Mouse (Mus musculus): Measurements from ENCODE around the gene Cryzl1. TPM values are rescaled to one million over a fixed set of nuclear protein-coding genes. Genes with fewer than 3 reads are reported as not detected.

Gene Cryzl1
- total RNA-seq, 2 experiments from 2014 or later, result 69.6 to 79.6 TPM

DNA sequence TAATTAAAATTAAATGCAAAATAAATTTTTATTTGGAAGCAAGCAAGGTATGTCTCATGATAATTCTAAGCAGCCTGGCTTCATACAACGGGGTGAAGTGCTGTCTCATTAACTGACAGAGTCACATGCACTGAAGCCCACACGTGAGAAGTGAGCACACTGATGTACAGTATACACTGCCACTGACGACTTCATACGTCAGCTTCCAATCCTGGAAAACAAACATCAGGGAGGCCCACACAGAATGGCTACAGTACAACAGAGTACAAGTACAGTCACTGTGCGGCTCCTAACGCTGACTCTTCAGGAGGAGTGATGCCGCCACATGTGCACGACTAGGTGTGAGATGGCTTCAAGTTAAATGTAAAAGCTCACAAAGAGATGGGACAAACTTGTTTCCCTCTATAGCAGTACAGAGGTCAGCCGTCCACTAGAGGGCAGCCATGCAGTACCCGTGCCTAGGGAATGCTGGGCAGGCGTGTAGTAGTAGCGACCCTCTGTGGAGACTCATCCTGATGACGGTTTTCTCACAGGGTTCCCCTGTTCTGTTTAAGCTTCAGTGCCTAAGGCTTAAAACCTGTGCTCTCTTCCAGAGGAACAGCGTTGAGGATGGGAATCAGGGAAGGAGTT is 34.2 kb downstream of the Cryzl1 start:
- ATAC-seq (replicated peaks; ENCODE audit: low FRiP score, poor library complexity, severe bottlenecking), result peak; percentile 92

DNA sequence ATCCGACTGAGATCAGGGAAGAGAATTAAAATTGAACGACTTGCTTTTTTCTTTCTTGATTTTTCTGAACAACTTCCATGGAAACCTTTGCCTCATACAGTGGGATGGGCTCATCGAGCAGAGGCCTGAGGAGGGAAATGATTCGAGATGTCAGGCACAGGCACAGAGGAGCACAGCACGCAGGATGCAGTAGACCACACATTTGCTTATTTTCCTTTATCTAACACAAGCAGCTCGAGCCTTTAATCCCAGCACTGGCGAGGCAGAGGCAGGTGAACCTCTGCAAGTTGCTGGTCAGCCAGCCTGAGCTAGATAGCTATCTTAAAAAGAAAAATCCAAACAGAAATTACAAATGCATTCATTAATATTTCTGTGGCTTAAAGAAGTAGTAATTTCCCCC is 39.0 kb downstream of the Cryzl1 start:
- 0 out of 2 replicates have a peak, but pooled peaks have one; percentile 39 for ATAC-seq (replicated peaks; ENCODE audit: low FRiP score, poor library complexity, severe bottlenecking)

DNA sequence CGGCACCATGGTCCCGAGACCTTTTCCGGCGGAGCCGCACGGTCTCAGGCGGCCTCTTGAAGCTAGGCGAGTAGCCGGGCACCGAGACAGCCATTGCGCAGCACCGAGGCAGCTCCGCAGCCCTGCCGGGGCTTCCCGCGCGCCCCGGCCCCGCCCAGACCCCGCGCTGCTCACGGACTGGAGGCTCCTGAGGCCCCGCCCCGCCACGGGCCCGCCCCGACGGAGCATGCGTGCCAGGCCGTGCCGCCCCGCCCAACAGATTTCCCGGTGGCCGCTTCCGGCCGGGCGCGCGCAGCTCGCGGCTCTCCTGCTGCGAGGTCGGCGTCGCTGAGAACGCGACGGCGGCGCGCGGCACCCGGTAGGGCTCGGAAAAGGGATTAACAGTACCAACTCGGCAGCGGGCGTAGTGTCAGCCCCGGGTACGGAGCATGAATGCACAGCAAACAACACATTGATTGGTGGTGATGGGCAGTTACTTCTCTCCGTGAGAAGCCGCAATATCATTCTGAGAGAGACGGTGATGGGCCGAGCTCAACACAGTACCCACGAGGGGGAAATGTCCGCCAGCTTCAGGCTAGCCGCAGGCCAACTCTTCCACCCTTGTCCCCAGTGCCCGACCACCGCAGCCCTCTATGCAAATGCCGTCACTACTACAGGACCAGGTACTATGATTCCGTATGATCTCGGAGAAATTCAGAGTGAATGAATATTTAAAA is 40.0 kb downstream of the Cryzl1 start, which contains the start of gene Donson:
Gene Donson, minus strand, starts transcription at position 152 of the 716 bp plus-strand sequence.
- ATAC-seq (replicated peaks; ENCODE audit: low FRiP score, poor library complexity, severe bottlenecking), result peak; percentile 87

DNA sequence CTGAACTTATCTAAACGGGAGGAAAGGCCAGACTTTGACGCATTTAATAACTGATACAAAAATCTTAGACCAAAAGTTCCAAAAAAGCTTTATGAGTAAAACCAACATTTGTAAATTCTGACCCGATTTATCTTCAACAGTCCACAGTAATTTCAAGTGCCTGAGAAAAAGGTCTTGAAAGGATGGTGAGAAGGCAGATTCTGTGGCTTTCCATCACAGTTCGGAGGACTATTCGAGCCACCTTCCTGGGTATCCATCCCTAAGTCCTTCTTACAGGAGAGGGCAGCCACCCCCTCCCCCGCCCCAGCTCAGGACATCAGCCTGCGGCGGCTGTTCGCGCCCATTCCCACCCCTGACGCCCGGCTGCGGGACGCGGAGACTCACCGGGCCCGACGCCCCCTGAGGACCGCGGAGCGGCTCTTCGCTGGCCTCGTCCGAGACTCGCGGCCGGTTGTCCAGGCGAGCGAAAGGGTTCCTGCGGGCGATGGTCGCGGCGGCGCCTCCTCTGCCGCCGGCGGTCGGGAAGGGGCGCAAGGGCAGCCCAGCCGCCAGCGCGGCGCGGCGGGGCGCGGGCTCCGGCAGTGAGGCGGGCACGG is 40.7 kb downstream of the Cryzl1 start:
- peak; percentile 8; the same call in 1 of the 2 replicates for ATAC-seq (replicated peaks; ENCODE audit: low FRiP score, poor library complexity, severe bottlenecking)

DNA sequence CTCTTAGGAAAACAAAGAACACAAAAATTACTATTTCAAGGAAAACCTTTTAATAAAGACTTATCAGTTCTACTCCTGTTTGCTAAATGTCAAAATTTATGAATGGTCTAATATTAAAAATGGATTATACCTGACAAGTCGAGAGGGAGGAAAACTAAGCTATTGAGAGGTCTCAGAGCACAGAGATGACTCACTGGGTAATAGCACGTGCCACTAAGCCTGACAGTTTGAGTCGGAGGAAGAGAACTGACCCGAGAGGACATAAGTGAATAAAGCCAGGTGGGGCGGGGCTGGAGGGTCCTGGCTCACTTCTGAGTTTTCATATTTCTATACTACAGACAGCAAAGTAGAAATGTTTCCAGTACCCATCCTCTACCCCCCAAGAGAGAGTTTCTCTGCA is 42.4 kb downstream of the Cryzl1 start:
- no peak for ATAC-seq (replicated peaks; ENCODE audit: low FRiP score, poor library complexity, severe bottlenecking)

DNA sequence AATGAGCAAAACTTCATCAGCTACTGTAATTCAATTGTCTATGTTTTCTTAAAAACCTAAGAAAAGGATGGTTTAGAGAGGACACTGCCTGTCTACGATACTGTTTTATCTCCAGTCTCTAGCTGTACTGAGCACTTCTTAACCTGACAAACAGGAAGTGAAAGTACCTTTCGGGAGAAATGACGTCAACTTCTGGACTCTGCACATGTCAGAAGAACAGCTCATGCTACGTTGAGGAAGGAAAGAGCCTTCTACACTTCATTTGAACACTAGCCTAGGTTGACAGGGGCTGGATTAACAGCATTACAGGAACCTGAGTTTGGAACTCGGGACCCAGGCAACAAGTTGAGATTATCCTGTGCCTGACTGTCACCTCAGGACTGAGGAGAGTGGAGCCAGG is 43.2 kb downstream of the Cryzl1 start:
- no peak for ATAC-seq (replicated peaks; ENCODE audit: low FRiP score, poor library complexity, severe bottlenecking)

DNA sequence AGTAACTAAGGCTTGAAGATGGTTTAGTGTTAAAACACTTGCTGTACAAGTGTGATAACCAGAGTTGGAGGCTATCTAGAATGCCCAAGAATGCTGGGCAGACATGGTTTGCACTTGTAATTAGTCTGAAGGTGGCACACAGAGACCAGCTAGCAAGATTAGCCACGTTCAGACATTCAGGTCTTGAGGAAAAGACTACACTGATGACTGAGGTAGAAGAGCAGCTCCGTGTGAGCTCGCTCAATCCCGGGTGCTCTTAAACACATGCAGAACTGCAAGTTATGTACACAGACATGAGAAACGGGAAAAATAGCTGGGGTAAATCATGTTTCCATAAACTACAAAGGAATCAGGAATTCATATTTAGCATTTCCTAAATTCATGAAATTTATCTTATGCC is 48.1 kb downstream of the Cryzl1 start:
- no peak for ATAC-seq (replicated peaks; ENCODE audit: low FRiP score, poor library complexity, severe bottlenecking)

DNA sequence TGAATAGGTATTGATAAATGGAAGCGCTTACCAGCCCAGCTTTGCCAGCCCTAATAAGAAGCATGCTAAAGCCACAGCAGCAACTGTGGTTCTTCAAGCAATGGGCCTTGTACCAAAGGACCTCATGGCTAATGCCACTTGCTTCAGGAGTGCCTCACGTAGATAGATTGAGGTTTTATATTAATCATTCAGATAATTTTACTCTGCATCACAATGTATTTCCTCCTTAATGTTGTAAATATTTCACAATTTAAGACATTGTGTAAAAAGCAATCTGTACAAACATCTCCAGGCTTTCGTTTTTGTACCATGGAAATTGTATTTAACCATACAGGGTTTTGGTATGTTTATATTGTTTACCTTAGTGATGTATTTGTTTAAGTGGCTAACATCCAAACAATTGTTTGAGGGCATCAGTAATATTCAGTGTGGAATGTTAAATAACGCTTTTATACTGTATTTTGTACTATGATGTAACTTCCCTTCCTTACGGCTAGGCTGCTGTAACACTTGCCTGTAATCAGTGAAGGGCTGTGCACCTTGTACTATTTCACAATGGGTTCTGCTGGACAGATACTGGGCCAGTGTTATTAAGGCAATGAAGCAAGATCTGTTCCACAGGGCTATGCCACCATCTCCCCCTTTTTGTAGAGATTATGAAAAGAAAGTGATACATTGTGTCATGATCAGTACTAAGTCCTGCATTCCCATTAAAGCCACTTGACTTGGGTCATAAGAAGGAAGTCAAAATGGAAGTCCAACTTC is 50.4 kb downstream of the Cryzl1 start:
- ATAC-seq (replicated peaks; ENCODE audit: low FRiP score, poor library complexity, severe bottlenecking), result no peak

DNA sequence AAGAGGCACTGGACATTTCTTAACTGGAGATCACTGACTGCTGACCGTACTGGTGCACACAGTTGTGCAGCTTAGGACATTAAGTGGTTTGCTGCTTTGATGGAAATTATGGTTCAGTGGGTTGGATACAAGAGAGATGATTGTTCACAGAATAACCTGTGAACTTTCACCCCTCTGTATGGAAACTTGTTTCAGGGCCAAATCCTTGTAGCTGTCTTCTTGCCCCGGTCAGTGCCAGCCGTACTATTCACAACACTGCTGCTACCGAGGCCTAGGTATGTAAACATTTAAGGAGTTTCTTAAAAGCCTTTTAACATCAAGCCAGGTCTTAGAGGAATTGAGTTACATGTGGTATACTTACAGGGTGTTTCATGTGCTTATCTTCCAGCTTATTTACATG is 54.3 kb downstream of the Cryzl1 start:
- no peak for ATAC-seq (replicated peaks; ENCODE audit: low FRiP score, poor library complexity, severe bottlenecking)

DNA sequence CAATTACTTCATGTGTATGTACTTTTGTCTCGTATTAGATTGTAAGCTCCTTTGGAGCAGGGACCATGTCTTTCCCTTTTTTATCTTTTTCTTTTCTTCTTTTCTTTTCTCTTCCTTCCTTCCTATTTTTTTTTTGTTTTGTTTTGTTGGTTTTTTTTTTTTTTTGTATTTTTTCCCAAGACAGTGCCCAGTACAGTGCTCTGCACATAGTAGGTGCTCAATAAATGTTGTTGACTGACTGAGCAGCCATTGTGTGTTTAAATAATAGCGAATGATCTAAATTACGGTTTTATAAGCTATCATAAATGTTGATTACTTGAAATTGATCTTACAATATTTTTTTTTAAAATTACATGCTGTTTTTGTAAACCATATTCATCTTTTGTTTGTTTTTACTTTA is 65.0 kb downstream of the Cryzl1 start:
- ATAC-seq (replicated peaks; ENCODE audit: low FRiP score, poor library complexity, severe bottlenecking), result no peak

DNA sequence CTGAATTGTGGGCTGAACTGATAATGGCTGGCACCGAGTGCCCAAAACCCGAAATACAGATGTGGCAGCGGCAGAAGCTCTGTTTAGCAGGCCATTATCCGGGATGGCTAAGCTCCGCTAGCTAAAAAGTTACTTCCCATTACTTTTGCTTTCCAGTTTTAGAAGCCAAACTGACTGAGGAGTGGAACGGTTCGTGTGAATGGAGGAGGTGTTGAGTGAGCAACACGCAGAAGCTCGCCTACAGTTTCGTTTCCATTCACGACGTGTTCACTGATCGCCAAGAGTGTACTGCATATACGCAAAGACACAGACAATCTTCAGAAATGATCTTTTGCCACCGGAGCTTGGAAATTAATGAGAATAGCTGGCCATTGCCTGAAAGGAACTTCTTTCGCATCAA is 66.4 kb downstream of the Cryzl1 start:
- no peak for ATAC-seq (replicated peaks; ENCODE audit: low FRiP score, poor library complexity, severe bottlenecking)

DNA sequence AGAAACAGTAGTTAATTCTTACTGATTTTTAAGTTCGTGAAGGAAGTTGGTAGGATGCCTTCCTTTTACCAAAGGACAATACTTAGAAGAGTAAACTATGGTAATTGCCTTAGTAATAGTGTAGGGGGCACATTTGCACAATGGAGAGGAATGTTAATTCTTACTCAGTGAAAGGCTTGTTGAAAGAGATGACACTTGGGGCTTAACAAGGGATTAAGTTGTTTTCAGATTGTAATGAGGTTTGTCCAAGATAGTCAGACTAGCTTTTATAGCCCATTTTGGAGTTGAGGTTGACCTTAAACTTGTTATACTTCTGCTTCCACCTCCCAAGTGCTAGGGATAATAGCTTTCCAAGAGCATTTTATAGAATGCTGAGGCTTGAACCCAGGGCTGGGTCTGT is 67.4 kb downstream of the Cryzl1 start:
- ATAC-seq (replicated peaks; ENCODE audit: low FRiP score, poor library complexity, severe bottlenecking), result no peak

DNA sequence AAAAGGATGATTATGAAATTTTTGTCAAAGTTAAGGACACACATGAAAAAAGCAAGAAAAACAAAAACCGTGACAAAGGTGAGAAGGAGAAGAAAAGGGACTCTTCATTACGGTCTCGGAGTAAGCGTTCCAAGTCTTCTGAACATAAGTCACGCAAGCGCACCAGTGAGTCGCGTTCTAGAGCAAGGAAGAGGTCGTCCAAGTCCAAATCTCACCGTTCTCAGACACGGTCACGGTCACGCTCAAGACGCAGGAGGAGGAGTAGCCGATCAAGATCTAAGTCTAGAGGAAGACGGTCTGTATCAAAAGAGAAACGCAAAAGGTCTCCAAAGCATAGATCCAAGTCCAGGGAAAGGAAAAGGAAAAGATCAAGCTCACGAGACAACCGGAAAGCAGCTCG is 69.0 kb downstream of the Cryzl1 start:
- no peak for ATAC-seq (replicated peaks; ENCODE audit: low FRiP score, poor library complexity, severe bottlenecking)

DNA sequence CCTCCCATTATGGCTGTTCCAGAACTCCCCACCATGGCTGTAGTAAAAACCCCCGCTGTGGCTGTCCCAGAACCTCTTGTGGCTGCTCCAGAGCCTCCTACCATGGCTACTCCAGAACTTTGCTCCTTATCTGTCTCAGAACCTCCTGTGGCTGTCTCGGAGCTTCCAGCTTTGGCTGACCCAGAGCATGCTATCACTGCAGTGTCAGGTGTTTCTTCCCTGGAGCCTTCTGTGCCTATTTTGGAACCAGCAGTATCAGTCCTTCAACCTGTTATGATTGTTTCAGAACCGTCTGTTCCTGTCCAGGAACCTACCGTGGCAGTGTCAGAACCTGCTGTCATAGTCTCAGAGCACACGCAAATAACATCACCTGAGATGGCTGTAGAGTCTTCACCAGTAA is 70.3 kb downstream of the Cryzl1 start:
- ATAC-seq (replicated peaks; ENCODE audit: low FRiP score, poor library complexity, severe bottlenecking), result no peak

DNA sequence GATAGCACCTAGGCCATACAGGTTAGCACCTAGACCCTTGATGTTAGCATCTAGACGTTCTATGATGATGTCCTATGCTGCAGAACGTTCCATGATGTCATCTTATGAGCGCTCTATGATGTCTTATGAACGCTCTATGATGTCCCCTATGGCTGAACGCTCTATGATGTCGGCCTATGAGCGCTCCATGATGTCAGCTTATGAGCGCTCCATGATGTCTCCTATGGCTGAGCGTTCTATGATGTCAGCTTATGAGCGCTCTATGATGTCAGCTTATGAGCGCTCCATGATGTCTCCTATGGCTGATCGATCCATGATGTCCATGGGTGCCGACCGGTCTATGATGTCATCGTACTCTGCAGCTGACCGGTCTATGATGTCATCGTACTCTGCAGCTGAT is 71.5 kb downstream of the Cryzl1 start:
- no peak for ATAC-seq (replicated peaks; ENCODE audit: low FRiP score, poor library complexity, severe bottlenecking)

DNA sequence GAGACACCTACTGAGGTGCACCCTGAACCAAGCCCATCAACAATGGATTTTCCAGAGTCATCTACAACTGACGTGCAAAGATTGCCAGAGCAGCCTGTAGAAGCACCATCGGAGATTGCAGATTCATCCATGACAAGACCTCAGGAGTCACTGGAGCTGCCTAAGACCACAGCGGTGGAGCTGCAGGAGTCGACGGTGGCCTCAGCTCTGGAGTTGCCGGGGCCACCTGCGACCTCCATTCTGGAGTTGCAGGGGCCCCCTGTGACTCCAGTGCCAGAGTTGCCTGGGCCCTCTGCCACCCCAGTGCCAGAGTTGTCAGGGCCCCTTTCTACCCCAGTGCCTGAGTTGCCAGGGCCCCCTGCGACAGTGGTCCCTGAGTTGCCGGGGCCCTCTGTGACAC is 73.5 kb downstream of the Cryzl1 start:
- ATAC-seq (replicated peaks; ENCODE audit: low FRiP score, poor library complexity, severe bottlenecking), result no peak

DNA sequence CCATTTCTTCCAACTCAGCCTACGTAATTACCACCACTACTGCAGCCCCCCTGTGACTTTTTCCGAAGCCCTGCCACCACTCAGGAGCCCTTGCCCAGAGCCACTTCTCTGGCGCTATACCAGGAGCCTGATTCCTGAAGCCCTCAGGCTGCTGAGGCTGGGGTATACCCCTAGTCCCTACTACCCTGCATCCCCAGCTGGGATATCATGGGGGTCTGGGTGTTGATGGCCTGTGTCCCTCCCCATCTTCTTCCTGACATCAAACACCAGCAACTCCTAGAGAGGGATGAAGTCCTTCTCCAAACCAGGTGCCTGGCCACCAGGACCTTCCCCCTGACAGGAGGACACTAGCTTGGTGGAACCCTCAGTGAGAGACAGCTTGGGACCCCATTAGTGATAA is 76.6 kb downstream of the Cryzl1 start:
- ATAC-seq (replicated peaks; ENCODE audit: low FRiP score, poor library complexity, severe bottlenecking), result no peak

DNA sequence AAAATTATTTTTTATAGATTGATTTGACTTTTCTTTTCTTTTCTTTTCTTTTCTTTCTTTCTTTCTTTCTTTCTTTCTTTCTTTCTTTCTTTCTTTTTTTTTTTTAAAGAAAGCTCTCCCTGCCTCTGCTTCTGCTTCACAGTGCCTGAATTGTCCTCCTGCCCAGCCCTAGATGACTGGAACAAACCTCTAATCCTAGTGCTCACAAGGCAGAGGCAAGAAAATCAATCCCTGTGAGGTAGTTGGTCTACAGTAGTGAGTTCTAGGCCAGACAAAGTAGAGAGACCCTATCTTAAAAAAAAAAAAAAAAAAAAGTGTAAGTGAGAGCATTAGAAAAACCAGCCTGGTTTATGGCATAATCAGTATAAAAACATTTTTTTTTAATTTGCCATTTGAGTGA is 79.0 kb downstream of the Cryzl1 start:
- ATAC-seq (replicated peaks; ENCODE audit: low FRiP score, poor library complexity, severe bottlenecking), result no peak

DNA sequence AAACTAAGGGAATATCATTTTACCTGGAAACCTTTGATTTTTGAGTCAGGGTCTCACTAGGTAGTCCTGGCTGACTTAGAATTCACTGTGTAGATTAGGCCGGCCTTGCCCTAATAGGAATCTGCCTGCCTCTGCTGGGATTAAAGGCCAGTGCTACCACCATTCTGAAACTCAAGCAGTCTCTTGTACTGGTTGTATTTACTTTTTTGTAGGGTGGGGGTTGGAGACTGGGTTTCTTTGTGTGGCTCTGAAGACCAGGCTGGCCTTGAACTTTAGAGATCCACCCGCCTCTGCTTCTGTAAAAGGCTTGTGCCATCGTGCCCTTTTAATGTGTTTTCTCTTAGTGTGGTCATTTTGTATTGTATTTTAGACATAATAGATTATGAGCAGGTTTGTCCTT is 79.5 kb downstream of the Cryzl1 start:
- ATAC-seq (replicated peaks; ENCODE audit: low FRiP score, poor library complexity, severe bottlenecking), result no peak

DNA sequence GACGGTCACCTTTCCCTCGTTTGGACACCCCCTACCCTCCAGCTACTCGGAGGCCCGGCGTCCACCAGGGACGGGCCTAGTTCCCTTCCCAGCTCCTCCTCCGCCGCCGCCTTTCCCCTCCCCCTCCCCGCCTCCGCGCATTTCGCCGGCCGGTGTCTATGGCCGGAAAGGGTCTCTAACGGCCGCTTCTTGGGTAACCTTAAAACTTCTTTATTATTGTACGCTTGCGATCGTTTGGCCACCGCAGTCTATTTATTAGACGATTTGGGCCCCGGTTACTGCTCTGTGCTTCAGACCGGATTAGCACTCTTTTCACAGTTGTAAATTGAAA is 80.6 kb downstream of the Cryzl1 start:
- peak; percentile 56 for ATAC-seq (replicated peaks; ENCODE audit: low FRiP score, poor library complexity, severe bottlenecking)
